Mouse (Mus musculus): Measurements from ENCODE around the gene Zfp365. TPM values are rescaled to one million over a fixed set of nuclear protein-coding genes. Genes with fewer than 3 reads are reported as not detected.

Gene Zfp365
- polyA plus RNA-seq, 1 experiment from 2014 or later = 1.4 TPM

- H3K4me1 ChIP-seq (ENCODE audit: control insufficient read depth, insufficient read depth, low read length) = no peaks in the 10 kb centered on the region
- no peak overlapping the region for H3K4me3 ChIP-seq (ENCODE audit: low read depth, low read length)
- H3K27me3 ChIP-seq (ENCODE audit: control insufficient read depth, insufficient read depth, low read length) = no peaks in the 10 kb centered on the region
- no peaks in the 10 kb centered on the region for H3K9me3 ChIP-seq (ENCODE audit: control insufficient read depth, low read length)
- no peak overlapping the region for H3K4me2 ChIP-seq (ENCODE audit: low read depth)
- no peak overlapping the region for H3K27ac ChIP-seq (ENCODE audit: low read depth, low read length)
- H3K36me3 ChIP-seq (ENCODE audit: control insufficient read depth, insufficient read depth, low read length) = no peaks in the 10 kb centered on the region
- ATAC-seq (ENCODE audit: insufficient read depth, low FRiP score, low TSS enrichment) (no peak), DNase-seq (ENCODE audit: low spot score) (no peak)
- H3K9ac ChIP-seq (ENCODE audit: low read length) = no peak overlapping the region
- WGBS = 87% methylated on average over 6 of the region's 6 CpGs
Measured at GRCm38 (mm10) chr10:67897281-67897680, 15.2 kb downstream of the Zfp365 start.

GRCm38 (mm10) chr10:67894683-67895082 lies 17.8 kb downstream of the Zfp365 start:
- Histone ChIP-seq H3K27me3 (ENCODE audit: control insufficient read depth, insufficient read depth, low read length) (no peaks in the 10 kb centered on the region), H3K27ac (ENCODE audit: low read depth, low read length) (no peak overlapping the region), H3K9me3 (ENCODE audit: control insufficient read depth, low read length) (no peaks in the 10 kb centered on the region), H3K9ac (ENCODE audit: low read length) (no peak overlapping the region), H3K4me3 (ENCODE audit: low read depth, low read length) (no peak overlapping the region), H3K4me2 (ENCODE audit: low read depth) (no peak overlapping the region), H3K4me1 (ENCODE audit: control insufficient read depth, insufficient read depth, low read length) (no peaks in the 10 kb centered on the region), H3K36me3 (ENCODE audit: control insufficient read depth, insufficient read depth, low read length) (no peaks in the 10 kb centered on the region)
- no peak for DNase-seq (ENCODE audit: low spot score)
- no peak for ATAC-seq (ENCODE audit: insufficient read depth, low FRiP score, low TSS enrichment)
- 95% methylated on average over 7 of the region's 7 CpGs for WGBS

DNA sequence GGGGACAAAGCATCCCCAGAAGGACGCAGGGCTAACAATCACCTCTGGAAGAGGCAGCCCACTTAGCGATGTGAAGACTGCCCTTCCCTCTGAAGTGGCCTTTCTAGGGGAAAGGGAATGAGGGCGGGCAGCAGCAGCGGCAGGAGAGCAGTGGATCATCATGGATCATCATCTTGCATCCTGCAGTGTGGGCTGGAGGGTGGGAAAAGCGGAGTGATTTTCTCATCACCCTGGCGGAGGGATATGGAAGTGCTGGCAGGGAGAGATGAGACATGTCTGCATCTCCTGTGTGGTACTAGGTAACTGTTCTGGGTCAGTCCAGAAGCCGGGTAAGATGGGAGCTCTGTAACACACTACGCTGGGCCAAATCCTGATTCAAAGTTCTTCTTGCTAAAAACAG lies 18.4 kb downstream of the Zfp365 start:
- no peak for DNase-seq (ENCODE audit: low spot score)
- Histone ChIP-seq H3K27ac (ENCODE audit: low read depth, low read length) (no peak overlapping the region), H3K4me2 (ENCODE audit: low read depth) (no peak overlapping the region), H3K9ac (ENCODE audit: low read length) (no peak overlapping the region), H3K4me1 (ENCODE audit: control insufficient read depth, insufficient read depth, low read length) (no peaks in the 10 kb centered on the region), H3K36me3 (ENCODE audit: control insufficient read depth, insufficient read depth, low read length) (no peaks in the 10 kb centered on the region), H3K27me3 (ENCODE audit: control insufficient read depth, insufficient read depth, low read length) (no peaks in the 10 kb centered on the region), H3K9me3 (ENCODE audit: control insufficient read depth, low read length) (no peaks in the 10 kb centered on the region), H3K4me3 (ENCODE audit: low read depth, low read length) (no peak overlapping the region)
- ATAC-seq (ENCODE audit: insufficient read depth, low FRiP score, low TSS enrichment) = no peak
- 83% methylated on average over 8 of the region's 8 CpGs for WGBS

DNA sequence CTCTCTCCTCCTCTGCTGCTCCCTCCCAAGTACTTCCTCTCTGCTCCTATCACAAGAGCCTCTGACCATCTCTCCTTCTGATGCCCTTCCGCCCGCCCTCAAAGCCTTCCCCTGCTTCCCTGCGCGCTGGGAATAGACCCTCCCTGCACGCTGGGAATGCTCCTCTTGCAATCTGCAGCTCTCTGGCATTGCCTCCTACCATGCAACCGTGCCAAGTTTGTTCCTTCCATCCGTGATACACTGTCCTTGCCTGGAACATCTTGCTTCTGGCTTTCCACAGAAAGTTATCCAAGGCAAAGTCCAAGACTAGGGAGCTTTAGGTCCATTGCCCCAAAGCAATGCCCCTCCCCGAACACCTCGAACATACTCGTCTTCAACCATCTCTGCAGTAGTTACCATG lies 19.2 kb downstream of the Zfp365 start:
- no peak overlapping the region for H3K4me2 ChIP-seq (ENCODE audit: low read depth)
- DNase-seq (ENCODE audit: low spot score) = no peak
- H3K9ac ChIP-seq (ENCODE audit: low read length) = no peak overlapping the region
- H3K4me3 ChIP-seq (ENCODE audit: low read depth, low read length) = no peak overlapping the region
- no peaks in the 10 kb centered on the region for H3K27me3 ChIP-seq (ENCODE audit: control insufficient read depth, insufficient read depth, low read length)
- ATAC-seq (ENCODE audit: insufficient read depth, low FRiP score, low TSS enrichment) = no peak
- no peaks in the 10 kb centered on the region for H3K36me3 ChIP-seq (ENCODE audit: control insufficient read depth, insufficient read depth, low read length)
- H3K4me1 ChIP-seq (ENCODE audit: control insufficient read depth, insufficient read depth, low read length) = no peaks in the 10 kb centered on the region
- H3K27ac ChIP-seq (ENCODE audit: low read depth, low read length) = no peak overlapping the region
- no peaks in the 10 kb centered on the region for H3K9me3 ChIP-seq (ENCODE audit: control insufficient read depth, low read length)
- WGBS = 90% methylated on average over 10 of the region's 10 CpGs

DNA sequence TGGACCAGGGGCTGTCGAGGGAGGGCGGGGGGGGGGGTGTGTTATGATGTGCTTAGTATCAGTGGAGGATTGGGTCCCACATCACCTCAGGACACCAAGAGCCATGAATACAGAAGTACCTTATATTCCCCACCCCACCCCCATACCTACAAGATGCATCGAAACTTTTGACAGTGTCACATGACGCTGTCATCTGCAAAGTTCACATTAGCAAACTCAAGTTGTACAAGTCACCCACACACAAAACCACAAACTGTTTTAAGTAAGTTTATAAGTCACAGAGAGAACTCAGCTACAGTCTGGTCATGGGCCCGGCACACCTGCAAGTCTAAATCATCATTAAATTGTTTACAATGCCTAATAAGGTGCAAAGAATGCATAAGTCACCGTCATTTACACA lies 21.3 kb downstream of the Zfp365 start:
- ATAC-seq (ENCODE audit: insufficient read depth, low FRiP score, low TSS enrichment) = no peak
- H3K9me3 ChIP-seq (ENCODE audit: control insufficient read depth, low read length) = no peaks in the 10 kb centered on the region

GRCm38 (mm10) chr10:67887971-67888370 lies 24.5 kb downstream of the Zfp365 start:
- Histone ChIP-seq H3K27ac (ENCODE audit: low read depth, low read length) (no peak overlapping the region), H3K4me2 (ENCODE audit: low read depth) (no peak overlapping the region), H3K4me1 (ENCODE audit: control insufficient read depth, insufficient read depth, low read length) (no peaks in the 10 kb centered on the region), H3K9ac (ENCODE audit: low read length) (no peak overlapping the region), H3K36me3 (ENCODE audit: control insufficient read depth, insufficient read depth, low read length) (no peaks in the 10 kb centered on the region), H3K27me3 (ENCODE audit: control insufficient read depth, insufficient read depth, low read length) (no peaks in the 10 kb centered on the region), H3K4me3 (ENCODE audit: low read depth, low read length) (no peak overlapping the region), H3K9me3 (ENCODE audit: control insufficient read depth, low read length) (no peaks in the 10 kb centered on the region)
- 93% methylated on average over 10 of the region's 10 CpGs for WGBS
- ATAC-seq (ENCODE audit: insufficient read depth, low FRiP score, low TSS enrichment) (no peak), DNase-seq (ENCODE audit: low spot score) (no peak)

More for the DNA sequence above, 21.3 kb downstream of the Zfp365 start:
- Histone ChIP-seq H3K36me3 (ENCODE audit: control insufficient read depth, insufficient read depth, low read length) (no peaks in the 10 kb centered on the region), H3K27ac (ENCODE audit: low read depth, low read length) (no peak overlapping the region), H3K4me1 (ENCODE audit: control insufficient read depth, insufficient read depth, low read length) (no peaks in the 10 kb centered on the region), H3K9ac (ENCODE audit: low read length) (no peak overlapping the region), H3K27me3 (ENCODE audit: control insufficient read depth, insufficient read depth, low read length) (no peaks in the 10 kb centered on the region), H3K4me2 (ENCODE audit: low read depth) (no peak overlapping the region), H3K4me3 (ENCODE audit: low read depth, low read length) (no peak overlapping the region)
- 84% methylated on average over 6 of the region's 6 CpGs for WGBS
- no peak for DNase-seq (ENCODE audit: low spot score)

GRCm38 (mm10) chr10:67880692-67881091 lies 31.8 kb downstream of the Zfp365 start:
- Histone ChIP-seq H3K9ac (ENCODE audit: low read length) (no peak overlapping the region), H3K27me3 (ENCODE audit: control insufficient read depth, insufficient read depth, low read length) (no peaks in the 10 kb centered on the region), H3K36me3 (ENCODE audit: control insufficient read depth, insufficient read depth, low read length) (no peaks in the 10 kb centered on the region), H3K4me3 (ENCODE audit: low read depth, low read length) (no peak overlapping the region), H3K4me2 (ENCODE audit: low read depth) (no peak overlapping the region), H3K9me3 (ENCODE audit: control insufficient read depth, low read length) (no peaks in the 10 kb centered on the region), H3K27ac (ENCODE audit: low read depth, low read length) (no peak overlapping the region), H3K4me1 (ENCODE audit: control insufficient read depth, insufficient read depth, low read length) (no peaks in the 10 kb centered on the region)
- WGBS = 88% methylated on average over 4 of the region's 4 CpGs
- ATAC-seq (ENCODE audit: insufficient read depth, low FRiP score, low TSS enrichment) (no peak), DNase-seq (ENCODE audit: low spot score) (no peak)

GRCm38 (mm10) chr10:67871811-67872210 lies 40.7 kb downstream of the Zfp365 start:
- no peak overlapping the region for H3K9ac ChIP-seq (ENCODE audit: low read length)

GRCm38 (mm10) chr10:67868234-67868633 lies 44.2 kb downstream of the Zfp365 start:
- 94% methylated on average over 3 of the region's 3 CpGs for WGBS
- Histone ChIP-seq H3K4me2 (ENCODE audit: low read depth) (no peak overlapping the region), H3K9ac (ENCODE audit: low read length) (no peak overlapping the region), H3K4me3 (ENCODE audit: low read depth, low read length) (no peak overlapping the region), H3K27ac (ENCODE audit: low read depth, low read length) (no peak overlapping the region), H3K9me3 (ENCODE audit: control insufficient read depth, low read length) (no peaks in the 10 kb centered on the region), H3K27me3 (ENCODE audit: control insufficient read depth, insufficient read depth, low read length) (no peaks in the 10 kb centered on the region), H3K4me1 (ENCODE audit: control insufficient read depth, insufficient read depth, low read length) (no peaks in the 10 kb centered on the region), H3K36me3 (ENCODE audit: control insufficient read depth, insufficient read depth, low read length) (no peaks in the 10 kb centered on the region)
- no peak for DNase-seq (ENCODE audit: low spot score)
- ATAC-seq (ENCODE audit: insufficient read depth, low FRiP score, low TSS enrichment) = no peak

More at GRCm38 (mm10) chr10:67871811-67872210, 40.7 kb downstream of the Zfp365 start:
- WGBS = 18% methylated on average over 2 of the region's 2 CpGs
- no peak overlapping the region for H3K27ac ChIP-seq (ENCODE audit: low read depth, low read length)
- H3K36me3 ChIP-seq (ENCODE audit: control insufficient read depth, insufficient read depth, low read length) = no peaks in the 10 kb centered on the region
- H3K4me2 ChIP-seq (ENCODE audit: low read depth) = no peak overlapping the region
- no peak overlapping the region for H3K4me3 ChIP-seq (ENCODE audit: low read depth, low read length)
- H3K9me3 ChIP-seq (ENCODE audit: control insufficient read depth, low read length) = no peaks in the 10 kb centered on the region
- H3K27me3 ChIP-seq (ENCODE audit: control insufficient read depth, insufficient read depth, low read length) = no peaks in the 10 kb centered on the region
- ATAC-seq (ENCODE audit: insufficient read depth, low FRiP score, low TSS enrichment) = no peak; the same call in 1 of the 2 replicates
- no peaks in the 10 kb centered on the region for H3K4me1 ChIP-seq (ENCODE audit: control insufficient read depth, insufficient read depth, low read length)
- peak; percentile 63 for DNase-seq (ENCODE audit: low spot score)

Measured in neural tube, embryonic 11.5 days (tissue).